Mouse (Mus musculus): Measurements from ENCODE around the gene Timmdc1. TPM values are rescaled to one million over a fixed set of nuclear protein-coding genes. Genes with fewer than 3 reads are reported as not detected.
A peak's percentile ranks its signal among the peaks of the same experiment; 100 is the strongest.

Gene Timmdc1
- polyA plus RNA-seq, 1 experiment from 2014 or later = 35.3 TPM

GRCm38 (mm10) chr16:38536544-38537146 lies 14.2 kb upstream of the Timmdc1 start:
- peak; percentile 74 for DNase-seq (ENCODE audit: low spot score)
- no peaks in the 10 kb centered on the region for H3K27me3 ChIP-seq (replicated peaks; ENCODE audit: low read depth, poor library complexity, severe bottlenecking)
- no peak overlapping the region for H3K4me3 ChIP-seq
- peaks cover 98% of the 10 kb centered on the region for H3K36me3 ChIP-seq (replicated peaks)
- no peaks in the 10 kb centered on the region for H3K4me1 ChIP-seq
- H3K9me3 ChIP-seq = no peaks in the 10 kb centered on the region
- no peak overlapping the region for H3K27ac ChIP-seq (replicated peaks)
- WGBS = 48% methylated on average over 8 of the region's 8 CpGs

- Histone ChIP-seq H3K27me3 (replicated peaks; ENCODE audit: low read depth, poor library complexity, severe bottlenecking) (no peaks in the 10 kb centered on the region), H3K36me3 (replicated peaks) (peaks cover 71% of the 10 kb centered on the region), H3K4me1 (peaks cover 11% of the 10 kb centered on the region), H3K9me3 (no peaks in the 10 kb centered on the region), H3K27ac (replicated peaks) (no peak overlapping the region), H3K4me3 (no peak overlapping the region)
- DNase-seq (ENCODE audit: low spot score) = no peak
- WGBS = 90% methylated on average over 6 of the region's 6 CpGs
Observed at GRCm38 (mm10) chr16:38526264-38526663, 3.8 kb upstream of the Timmdc1 start.

DNA sequence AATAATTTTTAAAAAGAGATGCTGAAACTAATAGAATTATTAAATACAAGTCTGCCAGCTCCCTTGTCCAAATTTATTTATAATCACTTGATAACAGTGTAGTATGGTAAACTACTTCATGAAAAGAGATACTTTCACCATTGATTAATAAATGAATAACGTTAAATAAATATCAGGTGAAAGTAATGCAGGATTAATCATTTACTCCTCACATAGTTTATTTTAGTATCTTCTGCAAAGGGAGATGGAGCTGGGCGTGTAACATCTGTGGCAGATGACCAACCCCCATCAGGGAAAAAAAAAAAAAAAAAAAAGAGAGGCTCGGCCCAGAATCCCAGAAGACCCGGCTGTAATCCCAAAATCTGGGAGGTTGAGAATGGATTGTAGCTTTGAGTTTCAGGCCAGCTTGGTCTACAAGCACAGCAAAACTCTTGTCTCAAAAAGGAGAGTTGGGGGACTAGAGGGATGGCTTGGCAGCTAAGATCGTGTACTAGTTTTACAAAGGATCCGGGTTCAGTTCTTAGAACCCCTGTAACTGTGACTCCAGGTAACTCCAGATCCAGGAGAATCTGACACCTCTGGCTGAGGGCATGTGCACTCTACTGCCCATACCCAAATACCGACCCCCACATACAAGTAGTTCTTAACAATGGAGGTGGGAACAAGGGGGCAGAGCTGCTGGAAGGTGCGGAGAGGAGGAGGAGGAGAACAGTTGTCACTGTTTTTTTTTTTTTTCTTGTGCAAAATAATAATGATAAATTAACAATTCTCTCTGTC lies 1.1 kb downstream of the Timmdc1 start:
- 43% methylated on average over 8 of the region's 8 CpGs for WGBS
- Histone ChIP-seq H3K4me3 (peak overlapping the region; percentile 100), H3K4me1 (peaks cover 12% of the 10 kb centered on the region), H3K27me3 (replicated peaks; ENCODE audit: low read depth, poor library complexity, severe bottlenecking) (no peaks in the 10 kb centered on the region), H3K9me3 (no peaks in the 10 kb centered on the region), H3K36me3 (replicated peaks) (peaks cover 51% of the 10 kb centered on the region), H3K27ac (replicated peaks) (0 out of 2 replicates have a peak overlapping the region, but pooled peaks have one; percentile 96)
- no peak for DNase-seq (ENCODE audit: low spot score)

GRCm38 (mm10) chr16:38519140-38519539 lies 3.3 kb downstream of the Timmdc1 start:
- no peak for DNase-seq (ENCODE audit: low spot score)
- Histone ChIP-seq H3K9me3 (no peaks in the 10 kb centered on the region), H3K4me3 (no peak overlapping the region), H3K36me3 (replicated peaks) (peaks cover 50% of the 10 kb centered on the region), H3K4me1 (peaks cover 12% of the 10 kb centered on the region), H3K27ac (replicated peaks) (no peak overlapping the region), H3K27me3 (replicated peaks; ENCODE audit: low read depth, poor library complexity, severe bottlenecking) (no peaks in the 10 kb centered on the region)
- WGBS = 93% methylated on average over 2 of the region's 2 CpGs

DNA sequence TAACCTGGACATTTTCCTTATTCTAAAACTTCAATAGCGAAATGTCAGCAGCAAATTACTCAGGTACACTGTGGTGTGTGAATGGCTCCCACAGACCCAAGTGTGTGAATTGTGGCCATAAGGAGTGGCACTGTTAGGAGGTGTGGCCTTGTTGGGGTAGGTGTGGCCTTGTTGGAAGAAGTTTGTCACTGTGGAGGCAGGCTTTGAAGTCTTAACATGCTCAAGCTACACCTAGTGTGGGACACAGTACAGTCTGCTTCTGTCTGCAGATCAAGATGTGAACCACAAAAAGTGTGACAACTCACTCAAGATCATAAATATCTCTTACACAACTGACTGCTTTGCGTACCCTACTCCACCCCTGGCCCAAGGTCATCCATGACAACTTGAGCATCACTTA lies 11.6 kb downstream of the Timmdc1 start:
- peaks cover 81% of the 10 kb centered on the region for H3K36me3 ChIP-seq (replicated peaks)
- WGBS = 93% methylated on average over 2 of the region's 2 CpGs

GRCm38 (mm10) chr16:38506041-38506634 lies 16.3 kb downstream of the Timmdc1 start:
- 79% methylated on average over 4 of the region's 4 CpGs for WGBS

More for the DNA sequence above, 11.6 kb downstream of the Timmdc1 start:
- no peaks in the 10 kb centered on the region for H3K9me3 ChIP-seq
- no peak overlapping the region for H3K4me3 ChIP-seq
- DNase-seq (ENCODE audit: low spot score) = no peak
- H3K4me1 ChIP-seq = no peaks in the 10 kb centered on the region
- no peak overlapping the region for H3K27ac ChIP-seq (replicated peaks)
- H3K27me3 ChIP-seq (replicated peaks; ENCODE audit: low read depth, poor library complexity, severe bottlenecking) = no peaks in the 10 kb centered on the region

DNA sequence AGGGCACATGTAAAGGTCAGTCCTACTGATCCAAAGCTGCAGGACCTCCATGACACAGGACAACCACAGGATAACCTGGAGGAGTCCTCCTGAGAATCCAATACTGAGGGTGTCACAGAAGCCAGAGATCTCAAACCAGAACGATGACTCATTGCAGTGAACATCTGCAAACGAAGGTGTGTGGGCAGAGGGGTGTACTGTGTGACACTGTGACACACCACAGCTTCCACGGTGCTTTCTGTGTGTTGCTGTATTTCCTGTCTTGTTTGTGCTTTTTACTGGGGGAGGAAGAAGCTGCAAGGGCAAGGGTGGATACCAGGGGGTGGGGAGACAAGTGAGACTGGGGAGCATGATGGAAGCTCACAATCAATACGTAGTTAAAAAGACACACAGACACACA lies 18.9 kb downstream of the Timmdc1 start:
- Histone ChIP-seq H3K27me3 (replicated peaks; ENCODE audit: low read depth, poor library complexity, severe bottlenecking) (no peaks in the 10 kb centered on the region), H3K36me3 (replicated peaks) (peaks cover 90% of the 10 kb centered on the region), H3K4me3 (no peak overlapping the region), H3K4me1 (no peaks in the 10 kb centered on the region), H3K9me3 (no peaks in the 10 kb centered on the region), H3K27ac (replicated peaks) (no peak overlapping the region)
- 85% methylated on average over 4 of the region's 4 CpGs for WGBS
- no peak for DNase-seq (ENCODE audit: low spot score)

More at GRCm38 (mm10) chr16:38506041-38506634, 16.3 kb downstream of the Timmdc1 start:
- Histone ChIP-seq H3K4me3 (no peak overlapping the region), H3K9me3 (no peaks in the 10 kb centered on the region), H3K27me3 (replicated peaks; ENCODE audit: low read depth, poor library complexity, severe bottlenecking) (no peaks in the 10 kb centered on the region), H3K27ac (replicated peaks) (no peak overlapping the region), H3K4me1 (no peaks in the 10 kb centered on the region), H3K36me3 (replicated peaks) (peaks cover 79% of the 10 kb centered on the region)
- peak; percentile 63 for DNase-seq (ENCODE audit: low spot score)

GRCm38 (mm10) chr16:38502469-38502868 lies 20.0 kb downstream of the Timmdc1 start:
- 93% methylated on average over 10 of the region's 10 CpGs for WGBS
- H3K27me3 ChIP-seq (replicated peaks; ENCODE audit: low read depth, poor library complexity, severe bottlenecking) = no peaks in the 10 kb centered on the region
- H3K36me3 ChIP-seq (replicated peaks) = peaks cover 90% of the 10 kb centered on the region
- H3K27ac ChIP-seq (replicated peaks) = no peak overlapping the region
- no peaks in the 10 kb centered on the region for H3K4me1 ChIP-seq
- H3K9me3 ChIP-seq = no peaks in the 10 kb centered on the region
- no peak overlapping the region for H3K4me3 ChIP-seq
- no peak for DNase-seq (ENCODE audit: low spot score)

GRCm38 (mm10) chr16:38496604-38497140 lies 25.8 kb downstream of the Timmdc1 start:
- Histone ChIP-seq H3K9me3 (no peaks in the 10 kb centered on the region), H3K4me1 (no peaks in the 10 kb centered on the region), H3K4me3 (no peak overlapping the region), H3K27ac (replicated peaks) (no peak overlapping the region), H3K36me3 (replicated peaks) (peaks cover 53% of the 10 kb centered on the region), H3K27me3 (replicated peaks; ENCODE audit: low read depth, poor library complexity, severe bottlenecking) (no peaks in the 10 kb centered on the region)
- WGBS = 86% methylated on average over 7 of the region's 7 CpGs
- no peak for DNase-seq (ENCODE audit: low spot score)

GRCm38 (mm10) chr16:38493890-38494289 lies 28.6 kb downstream of the Timmdc1 start:
- H3K4me1 ChIP-seq = no peaks in the 10 kb centered on the region
- no peak overlapping the region for H3K4me3 ChIP-seq
- H3K27me3 ChIP-seq (replicated peaks; ENCODE audit: low read depth, poor library complexity, severe bottlenecking) = no peaks in the 10 kb centered on the region
- peaks cover 25% of the 10 kb centered on the region for H3K36me3 ChIP-seq (replicated peaks)
- no peaks in the 10 kb centered on the region for H3K9me3 ChIP-seq
- DNase-seq (ENCODE audit: low spot score) = no peak
- no peak overlapping the region for H3K27ac ChIP-seq (replicated peaks)
- 92% methylated on average over 10 of the region's 10 CpGs for WGBS

DNA sequence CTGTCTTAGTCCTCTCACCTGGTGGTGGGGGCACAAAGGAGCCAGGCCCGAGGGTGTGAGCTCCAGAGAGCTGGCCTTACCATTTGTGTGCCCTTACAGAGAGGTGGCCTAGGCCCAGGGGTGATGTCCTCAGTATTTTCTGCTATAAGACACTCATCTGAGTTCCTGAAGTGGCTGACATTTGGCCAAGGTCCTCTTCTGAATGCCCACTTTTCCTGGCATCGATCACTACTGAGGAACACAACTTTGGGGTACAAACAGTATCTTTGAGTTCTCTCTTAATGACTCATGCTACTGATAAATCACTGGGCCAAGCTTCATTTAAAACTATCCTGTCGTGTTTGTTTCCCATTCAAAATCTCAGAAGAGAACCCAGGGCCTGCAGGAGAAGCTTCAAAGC lies 29.9 kb downstream of the Timmdc1 start:
- Histone ChIP-seq H3K4me1 (no peaks in the 10 kb centered on the region), H3K9me3 (no peaks in the 10 kb centered on the region), H3K27ac (replicated peaks) (no peak overlapping the region), H3K36me3 (replicated peaks) (peaks cover 12% of the 10 kb centered on the region), H3K4me3 (no peak overlapping the region), H3K27me3 (replicated peaks; ENCODE audit: low read depth, poor library complexity, severe bottlenecking) (no peaks in the 10 kb centered on the region)
- DNase-seq (ENCODE audit: low spot score) = no peak
- WGBS = 87% methylated on average over 3 of the region's 3 CpGs

DNA sequence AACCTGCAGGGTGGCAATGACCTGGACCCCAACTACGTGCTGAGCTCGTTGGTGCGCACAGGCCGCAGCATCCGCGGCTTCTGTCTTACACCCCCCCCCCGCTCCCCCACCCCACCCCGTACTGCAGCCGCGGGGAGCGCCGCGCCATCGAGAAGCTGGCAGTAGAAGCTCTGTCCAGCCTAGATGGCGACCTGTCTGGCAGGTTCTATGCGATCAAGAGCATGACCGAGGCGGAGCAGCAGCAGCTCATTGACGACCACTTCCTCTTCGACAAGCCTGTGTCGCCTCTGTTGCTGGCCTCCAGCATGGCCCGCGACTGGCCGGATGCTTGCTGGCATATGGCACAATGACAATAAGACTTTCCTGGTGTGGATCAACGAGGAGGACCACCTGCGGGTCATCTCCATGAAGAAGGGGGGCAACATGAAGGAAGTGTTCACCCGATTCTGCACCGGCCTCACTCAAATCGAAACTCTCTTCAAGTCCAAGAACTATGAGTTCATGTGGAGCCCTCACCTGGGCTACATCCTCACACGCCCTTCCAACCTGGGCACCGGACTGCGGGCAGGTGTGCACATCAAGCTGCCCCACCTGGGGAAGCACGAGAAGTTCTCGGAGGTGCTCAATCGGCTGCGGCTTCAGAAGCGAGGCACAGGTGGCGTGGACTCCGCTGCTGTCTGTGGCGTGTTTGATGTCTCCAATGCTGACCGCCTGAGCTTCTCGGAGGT lies 38.7 kb downstream of the Timmdc1 start:
- Histone ChIP-seq H3K4me3 (peak overlapping the region; percentile 49), H3K27ac (replicated peaks) (no peak overlapping the region), H3K9me3 (no peaks in the 10 kb centered on the region), H3K36me3 (replicated peaks) (no peaks in the 10 kb centered on the region), H3K27me3 (replicated peaks; ENCODE audit: low read depth, poor library complexity, severe bottlenecking) (peaks cover 36% of the 10 kb centered on the region), H3K4me1 (peaks cover 10% of the 10 kb centered on the region)
- peak; percentile 33 for DNase-seq (ENCODE audit: low spot score)
- WGBS = 37% methylated on average over 42 of the region's 42 CpGs

Measured in embryonic facial prominence, embryonic 10.5 days (tissue).